Mouse (Mus musculus): ENCODE measurements around the gene Swsap1. TPM values are rescaled to one million over a fixed set of nuclear protein-coding genes. Genes with fewer than 3 reads are reported as not detected.

Gene Swsap1
- total and polyA plus RNA-seq, 2 experiments, result 4.7 to 5.3 TPM

GRCm38 (mm10) chr9:22001633-22002032 lies 46.1 kb downstream of the Swsap1 start:
- DNase-seq (ENCODE audit: extremely low read depth, low read depth, low spot score), result no peak
- Histone ChIP-seq H3K27ac (replicated peaks; ENCODE audit: insufficient read depth, low read depth, low read length) (no peak overlapping the region), H3K36me3 (ENCODE audit: control insufficient read depth, insufficient read depth, low read length) (no peaks in the 10 kb centered on the region; the same call in 1 of the 2 replicates), H3K27me3 (ENCODE audit: control insufficient read depth, insufficient read depth, low read length) (no peaks in the 10 kb centered on the region), H3K4me3 (ENCODE audit: insufficient read depth, low read depth, low read length) (no peak overlapping the region), H3K9ac (ENCODE audit: low read depth, low read length) (no peak overlapping the region), H3K4me1 (ENCODE audit: control insufficient read depth, insufficient read depth, low read length) (peaks cover 4% of the 10 kb centered on the region; the same call in 1 of the 2 replicates), H3K79me2 (ENCODE audit: control insufficient read depth, insufficient read depth, low read length) (0 out of 2 replicates have a peak, but pooled peaks cover 3% of the 10 kb centered on the region)
- TF ChIP-seq CTCF (IDR thresholded peaks at IDR 0.05; ENCODE audit: low read depth, low read length) (no peak), POLR2A (IDR thresholded peaks at IDR 0.05; ENCODE audit: extremely low read depth, insufficient read depth, low read length) (no peak)
- WGBS, result 90% methylated on average over 4 of the region's 4 CpGs

GRCm38 (mm10) chr9:22002194-22003162 lies 46.9 kb downstream of the Swsap1 start, which contains the start of the genes Ccdc151 and Prkcsh:
Gene Ccdc151 (minus strand): TSS chr9:22002634.
Gene Prkcsh (plus strand): TSS chr9:22002806.
- TF ChIP-seq CTCF (IDR thresholded peaks at IDR 0.05; ENCODE audit: low read depth, low read length) (no peak), POLR2A (IDR thresholded peaks at IDR 0.05; ENCODE audit: extremely low read depth, insufficient read depth, low read length) (peak; percentile 62; the same call in 1 of the 2 replicates)
- Histone ChIP-seq H3K9ac (ENCODE audit: low read depth, low read length) (peak within 1 kb of the TSS; percentile 54), H3K79me2 (ENCODE audit: control insufficient read depth, insufficient read depth, low read length) (0 out of 2 replicates have a peak, but pooled peaks cover 3% of the 10 kb centered on the region), H3K4me3 (ENCODE audit: insufficient read depth, low read depth, low read length) (peak within 1 kb of the TSS; percentile 62), H3K4me1 (ENCODE audit: control insufficient read depth, insufficient read depth, low read length) (peaks cover 4% of the 10 kb centered on the region; the same call in 1 of the 2 replicates), H3K27ac (replicated peaks; ENCODE audit: insufficient read depth, low read depth, low read length) (peak within 1 kb of the TSS; percentile 24), H3K27me3 (ENCODE audit: control insufficient read depth, insufficient read depth, low read length) (no peaks in the 10 kb centered on the region), H3K36me3 (ENCODE audit: control insufficient read depth, insufficient read depth, low read length) (peaks cover 3% of the 10 kb centered on the region; the same call in 1 of the 2 replicates)
- DNase-seq (ENCODE audit: extremely low read depth, low read depth, low spot score), result peak; percentile 99
- WGBS, result 9% methylated on average over 57 of the region's 57 CpGs

DNA sequence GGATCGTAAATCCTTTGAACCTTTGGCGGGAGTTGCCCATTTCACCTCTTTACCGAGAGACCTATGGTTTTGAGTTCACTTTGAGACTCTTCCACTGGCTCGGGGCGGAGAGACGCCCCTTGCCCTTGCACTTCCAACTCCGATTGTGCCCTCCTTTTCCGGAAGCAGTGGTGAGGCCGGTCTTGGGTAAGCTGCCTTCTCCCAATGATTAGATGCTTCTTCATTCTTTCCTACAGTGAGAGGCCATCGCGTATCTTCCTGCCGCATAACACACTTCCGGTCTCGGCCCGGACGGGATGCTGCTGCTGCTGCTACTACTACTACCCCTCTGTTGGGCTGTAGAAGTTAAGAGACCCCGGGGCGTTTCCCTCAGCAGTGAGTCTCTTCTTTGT lies 47.6 kb downstream of the Swsap1 start:
- H3K9ac ChIP-seq (ENCODE audit: low read depth, low read length), result peak overlapping the region; percentile 54
- H3K79me2 ChIP-seq (ENCODE audit: control insufficient read depth, insufficient read depth, low read length), result 0 out of 2 replicates have a peak, but pooled peaks cover 3% of the 10 kb centered on the region
- H3K27me3 ChIP-seq (ENCODE audit: control insufficient read depth, insufficient read depth, low read length), result no peaks in the 10 kb centered on the region
- H3K4me1 ChIP-seq (ENCODE audit: control insufficient read depth, insufficient read depth, low read length), result peaks cover 4% of the 10 kb centered on the region; the same call in 1 of the 2 replicates
- 1% methylated on average over 18 of the region's 18 CpGs for WGBS
- TF ChIP-seq CTCF (IDR thresholded peaks at IDR 0.05; ENCODE audit: low read depth, low read length) (no peak), POLR2A (IDR thresholded peaks at IDR 0.05; ENCODE audit: extremely low read depth, insufficient read depth, low read length) (no peak)
- peak overlapping the region; percentile 24 for H3K27ac ChIP-seq (replicated peaks; ENCODE audit: insufficient read depth, low read depth, low read length)
- no peak for DNase-seq (ENCODE audit: extremely low read depth, low read depth, low spot score)
- H3K36me3 ChIP-seq (ENCODE audit: control insufficient read depth, insufficient read depth, low read length), result peaks cover 3% of the 10 kb centered on the region; the same call in 1 of the 2 replicates
- peak overlapping the region; percentile 62 for H3K4me3 ChIP-seq (ENCODE audit: insufficient read depth, low read depth, low read length)

GRCm38 (mm10) chr9:22004546-22004945 lies 49.0 kb downstream of the Swsap1 start:
- peaks cover 4% of the 10 kb centered on the region; the same call in 1 of the 2 replicates for H3K4me1 ChIP-seq (ENCODE audit: control insufficient read depth, insufficient read depth, low read length)
- TF ChIP-seq POLR2A (IDR thresholded peaks at IDR 0.05; ENCODE audit: extremely low read depth, insufficient read depth, low read length), result no peak
- TF ChIP-seq CTCF (IDR thresholded peaks at IDR 0.05; ENCODE audit: low read depth, low read length), result no peak
- WGBS, result 97% methylated on average over 12 of the region's 12 CpGs
- H3K4me3 ChIP-seq (ENCODE audit: insufficient read depth, low read depth, low read length), result no peak overlapping the region
- 0 out of 2 replicates have a peak, but pooled peaks cover 3% of the 10 kb centered on the region for H3K79me2 ChIP-seq (ENCODE audit: control insufficient read depth, insufficient read depth, low read length)
- H3K36me3 ChIP-seq (ENCODE audit: control insufficient read depth, insufficient read depth, low read length), result peaks cover 5% of the 10 kb centered on the region; the same call in 1 of the 2 replicates
- H3K9ac ChIP-seq (ENCODE audit: low read depth, low read length), result no peak overlapping the region
- H3K27me3 ChIP-seq (ENCODE audit: control insufficient read depth, insufficient read depth, low read length), result no peaks in the 10 kb centered on the region
- DNase-seq (ENCODE audit: extremely low read depth, low read depth, low spot score), result no peak
- H3K27ac ChIP-seq (replicated peaks; ENCODE audit: insufficient read depth, low read depth, low read length), result no peak overlapping the region

Other genes with a start within 250 kb of the Swsap1 start
- 61.4 and 82.8 TPM in 2 replicates for gene Ldlr, start 232.3 kb upstream of the Swsap1 start, total RNA-seq (2014; rRNA removed)
- gene Ldlr, start 232.3 kb upstream of the Swsap1 start, polyA plus RNA-seq (2012; rRNA removed), result 105 and 116 TPM in 2 replicates
- 15.3 and 17.9 TPM in 2 replicates for gene Spc24, start 195.5 kb upstream of the Swsap1 start, total RNA-seq (2014; rRNA removed)
- gene Spc24, start 195.5 kb upstream of the Swsap1 start, polyA plus RNA-seq (2012; rRNA removed), result 11.6 and 14.4 TPM in 2 replicates
- gene Kank2, start 157.0 kb upstream of the Swsap1 start, total RNA-seq (2014; rRNA removed), result 12.8 and 20.7 TPM in 2 replicates
- gene Kank2, start 157.0 kb upstream of the Swsap1 start, polyA plus RNA-seq (2012; rRNA removed), result 27.2 and 34.5 TPM in 2 replicates
- 13.6 and 22.2 TPM in 2 replicates for gene Angptl8, start 120.2 kb upstream of the Swsap1 start, total RNA-seq (2014; rRNA removed)
- 201 and 258 TPM in 2 replicates for gene Angptl8, start 120.2 kb upstream of the Swsap1 start, polyA plus RNA-seq (2012; rRNA removed)
- 8.5 and 12.6 TPM in 2 replicates for gene Dock6, start 103.1 kb upstream of the Swsap1 start, total RNA-seq (2014; rRNA removed)
- gene Dock6, start 103.1 kb upstream of the Swsap1 start, polyA plus RNA-seq (2012; rRNA removed), result 23.2 and 33.9 TPM in 2 replicates
- gene Rab3d, start 37.6 kb upstream of the Swsap1 start, total RNA-seq (2014; rRNA removed), result 5.5 and 5.6 TPM in 2 replicates
- 8.0 and 16.6 TPM in 2 replicates for gene Rab3d, start 37.6 kb upstream of the Swsap1 start, polyA plus RNA-seq (2012; rRNA removed)
- gene Ccdc159, start 28.3 kb upstream of the Swsap1 start, total RNA-seq (2014; rRNA removed), result 7.6 and 7.9 TPM in 2 replicates
- 6.7 and 11.6 TPM in 2 replicates for gene Ccdc159, start 28.3 kb upstream of the Swsap1 start, polyA plus RNA-seq (2012; rRNA removed)
- 841 and 970 TPM in 2 replicates for gene Tmem205, start 28.2 kb upstream of the Swsap1 start, total RNA-seq (2014; rRNA removed)
- gene Tmem205, start 28.2 kb upstream of the Swsap1 start, polyA plus RNA-seq (2012; rRNA removed), result 1,676 and 1,979 TPM in 2 replicates
- 0.67 and 0.74 TPM in 2 replicates for gene Plppr2, start 18.7 kb upstream of the Swsap1 start, total RNA-seq (2014; rRNA removed)
- 9.4 and 14.6 TPM in 2 replicates for gene Plppr2, start 18.7 kb upstream of the Swsap1 start, polyA plus RNA-seq (2012; rRNA removed)
- gene Epor, start 7.8 kb downstream of the Swsap1 start, total RNA-seq (2014; rRNA removed), result 0.74 and 1.8 TPM in 2 replicates
- 4.8 and 5.0 TPM in 2 replicates for gene Epor, start 7.8 kb downstream of the Swsap1 start, polyA plus RNA-seq (2012; rRNA removed)
- gene Rgl3, start 33.7 kb downstream of the Swsap1 start, total RNA-seq (2014; rRNA removed), result 5.0 and 5.9 TPM in 2 replicates
- 41.8 and 44.2 TPM in 2 replicates for gene Rgl3, start 33.7 kb downstream of the Swsap1 start, polyA plus RNA-seq (2012; rRNA removed)
- 0.34 and 0.46 TPM in 2 replicates for gene Ccdc151, start 46.9 kb downstream of the Swsap1 start, total RNA-seq (2014; rRNA removed)
- gene Ccdc151, start 46.9 kb downstream of the Swsap1 start, polyA plus RNA-seq (2012; rRNA removed), result 0.59 and 0.76 TPM in 2 replicates
- 60.0 and 63.6 TPM in 2 replicates for gene Prkcsh, start 47.1 kb downstream of the Swsap1 start, total RNA-seq (2014; rRNA removed)
- gene Prkcsh, start 47.1 kb downstream of the Swsap1 start, polyA plus RNA-seq (2012; rRNA removed), result 95.5 and 99.3 TPM in 2 replicates
- not detected in 2 replicates for gene Elavl3, start 96.3 kb downstream of the Swsap1 start, total RNA-seq (2014; rRNA removed)
- not detected in 2 replicates for gene Elavl3, start 96.3 kb downstream of the Swsap1 start, polyA plus RNA-seq (2012; rRNA removed)
- not detected in 2 replicates for gene Gm49318, start 115.5 kb downstream of the Swsap1 start, total RNA-seq (2014; rRNA removed)
- not detected in 2 replicates for gene Gm49318, start 115.5 kb downstream of the Swsap1 start, polyA plus RNA-seq (2012; rRNA removed)
- gene Zfp653, start 115.6 kb downstream of the Swsap1 start, total RNA-seq (2014; rRNA removed), result 2.9 and 3.6 TPM in 2 replicates
- 6.9 and 13.0 TPM in 2 replicates for gene Zfp653, start 115.6 kb downstream of the Swsap1 start, polyA plus RNA-seq (2012; rRNA removed)
- gene Ecsit, start 129.7 kb downstream of the Swsap1 start, total RNA-seq (2014; rRNA removed), result 34.1 and 39.1 TPM in 2 replicates
- gene Ecsit, start 129.7 kb downstream of the Swsap1 start, polyA plus RNA-seq (2012; rRNA removed), result 63.9 and 69.2 TPM in 2 replicates
- gene Cnn1, start 143.5 kb downstream of the Swsap1 start, total RNA-seq (2014; rRNA removed), result 0.28 and 1.0 TPM in 2 replicates
- gene Cnn1, start 143.5 kb downstream of the Swsap1 start, polyA plus RNA-seq (2012; rRNA removed), result 0.22 and 0.36 TPM in 2 replicates
- 46.2 and 56.8 TPM in 2 replicates for gene Elof1, start 161.4 kb downstream of the Swsap1 start, total RNA-seq (2014; rRNA removed)
- 106 and 108 TPM in 2 replicates for gene Elof1, start 161.4 kb downstream of the Swsap1 start, polyA plus RNA-seq (2012; rRNA removed)
- 93.6 and 123 TPM in 2 replicates for gene Acp5, start 180.0 kb downstream of the Swsap1 start, total RNA-seq (2014; rRNA removed)
- 200 and 211 TPM in 2 replicates for gene Acp5, start 180.0 kb downstream of the Swsap1 start, polyA plus RNA-seq (2012; rRNA removed)
- gene Pigyl, start 201.1 kb downstream of the Swsap1 start, total RNA-seq (2014; rRNA removed), result 21.6 and 23.0 TPM in 2 replicates
- 45.8 and 53.0 TPM in 2 replicates for gene Pigyl, start 201.1 kb downstream of the Swsap1 start, polyA plus RNA-seq (2012; rRNA removed)
- gene Zfp872, start 232.3 kb downstream of the Swsap1 start, total RNA-seq (2014; rRNA removed), result 0.09 and 0.20 TPM in 2 replicates
- gene Zfp872, start 232.3 kb downstream of the Swsap1 start, polyA plus RNA-seq (2012; rRNA removed), result 0.07 TPM in 1 of 2 replicates, not detected in the other

Data from liver, adult 2 months (tissue).